Mouse (Mus musculus) heart, embryonic 12.5 days (tissue): ENCODE measurements at regions not wholly inside any gene's neighbourhood (a gene's known extent, or its start where the extent isn't known, plus 50 kb on each side); places are given as distances from the start of the nearest gene placed in this dataset.
A peak's percentile ranks its signal among the peaks of the same experiment; 100 is the strongest.

Source experiments
- ATAC-seq: fragments of 200-750 bp; cut with Nextera tagmentation; 2 replicates; pipeline ENCODE4 v1.8.0; 2017; ENCODE audit warnings: moderate TSS enrichment, moderate library complexity; ENCODE audit not compliant: insufficient number of reproducible peaks, low FRiP score
- H3K27ac ChIP-seq: fragments of 300-500 bp; sonication (generic); 2 replicates; pipeline ENCODE4 v1.5.1; 2016; ENCODE audit warnings: mild to moderate bottlenecking, moderate library complexity; ENCODE audit not compliant: poor library complexity, severe bottlenecking
- H3K27me3 ChIP-seq: fragments of 300-500 bp; sonication (generic); replicated peaks from 2 replicates; pipeline ENCODE4 v1.6.1; 2016; ENCODE audit warnings: mild to moderate bottlenecking, moderate library complexity
- H3K36me3 ChIP-seq: fragments of 300-500 bp; sonication (generic); 2 replicates; pipeline ENCODE4 v1.6.1; 2016; ENCODE audit warnings: mild to moderate bottlenecking, moderate library complexity
- H3K4me1 ChIP-seq: fragments of 300-500 bp; sonication (generic); replicated peaks from 2 replicates; pipeline ENCODE4 v1.6.1; 2016; ENCODE audit warnings: mild to moderate bottlenecking
- H3K4me2 ChIP-seq: fragments of 300-500 bp; sonication (generic); 2 replicates; pipeline ENCODE4 v1.6.1; 2016; ENCODE audit warnings: mild to moderate bottlenecking, moderate library complexity
- H3K4me3 ChIP-seq: fragments of 300-500 bp; sonication (generic); 2 replicates; pipeline ENCODE4 v1.5.1; 2016; ENCODE audit warnings: mild to moderate bottlenecking
- H3K9ac ChIP-seq: fragments of 300-500 bp; sonication (generic); 2 replicates; pipeline ENCODE4 v1.6.1; 2016; ENCODE audit warnings: mild to moderate bottlenecking, moderate library complexity
- H3K9me3 ChIP-seq: fragments of 300-500 bp; sonication (generic); replicated peaks from 2 replicates; pipeline ENCODE4 v1.6.1; 2016; ENCODE audit warnings: mild to moderate bottlenecking, moderate library complexity
- WGBS: fragments of 180-500 bp; shearing (Covaris S2); methylation state at CpG from one replicate; pipeline ENCODE4 v1.1.7; 2016; 5-methylcytosine and 5-hydroxymethylcytosine counted together

DNA sequence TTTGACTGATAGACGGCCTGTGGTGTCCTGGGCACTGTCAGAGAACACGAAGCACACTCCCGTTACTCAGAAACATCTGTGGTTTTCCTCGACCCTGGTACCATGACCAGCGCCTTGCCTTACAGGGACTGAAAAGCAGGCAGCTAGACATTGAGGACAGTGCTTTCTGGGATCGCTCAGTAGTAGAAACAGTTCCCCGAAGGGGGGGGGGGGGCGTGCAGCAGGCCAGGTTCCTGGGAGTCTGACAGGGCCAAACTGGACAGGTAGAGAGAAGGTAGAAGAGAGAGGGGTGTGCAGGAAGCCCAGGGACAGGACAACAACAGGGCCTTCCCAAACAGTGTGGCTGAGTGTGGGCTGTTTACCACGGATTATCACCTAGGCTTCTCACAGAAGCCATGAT is 93.5 kb upstream of the Dio3 start:
- Histone ChIP-seq H3K4me3 (no peak overlapping the region), H3K36me3 (no peaks in the 10 kb centered on the region), H3K9me3 (no peaks in the 10 kb centered on the region), H3K27ac (no peak overlapping the region), H3K4me1 (peaks cover 16% of the 10 kb centered on the region; the same call in 1 of the 2 replicates), H3K9ac (no peak overlapping the region), H3K4me2 (no peak overlapping the region), H3K27me3 (peaks cover 58% of the 10 kb centered on the region)
- ATAC-seq = no peak
- 39% methylated on average over 8 of the region's 9 CpGs for WGBS

DNA sequence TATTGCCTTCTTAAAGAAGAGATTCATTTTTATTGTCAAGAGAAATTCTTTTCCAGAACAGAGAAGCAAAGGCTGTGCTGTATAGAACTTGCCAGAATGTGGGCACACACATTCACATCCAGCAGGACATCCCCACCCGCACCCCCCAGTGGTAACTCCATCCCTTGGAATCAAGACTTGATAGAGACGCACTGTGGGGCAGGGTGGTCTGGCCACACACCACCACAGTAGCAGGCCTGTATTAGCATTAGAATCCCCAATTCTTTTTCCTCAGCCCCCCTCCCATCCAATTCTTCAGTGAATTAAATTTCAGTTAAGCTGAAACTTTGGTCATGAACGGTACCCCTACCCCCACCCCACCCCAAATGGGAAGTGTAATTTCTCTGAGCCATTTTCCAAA is 92.5 kb upstream of the Dio3 start:
- Histone ChIP-seq H3K27me3 (peaks cover 68% of the 10 kb centered on the region), H3K9ac (no peak overlapping the region), H3K4me2 (no peak overlapping the region), H3K4me1 (peaks cover 16% of the 10 kb centered on the region; the same call in 1 of the 2 replicates), H3K9me3 (no peaks in the 10 kb centered on the region), H3K27ac (no peak overlapping the region), H3K36me3 (no peaks in the 10 kb centered on the region), H3K4me3 (no peak overlapping the region)
- 57% methylated on average over 3 of the region's 3 CpGs for WGBS
- no peak for ATAC-seq

DNA sequence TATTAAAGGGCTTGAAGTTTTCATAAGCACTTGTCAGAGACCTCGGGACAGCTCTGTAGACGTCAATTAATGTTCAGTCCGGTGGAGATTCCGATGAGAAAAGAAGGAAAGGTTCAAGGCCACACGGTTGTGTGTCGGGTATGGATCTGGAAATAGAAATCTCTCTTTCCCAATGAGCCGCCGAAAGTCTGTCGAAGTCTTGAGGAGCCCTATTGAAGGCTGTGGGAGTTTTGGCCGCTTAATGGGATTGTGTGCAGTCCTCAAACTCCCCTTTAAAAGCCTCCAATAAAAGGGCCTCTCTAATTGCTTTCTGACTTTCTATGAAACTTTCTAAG is 92.0 kb upstream of the Dio3 start:
- Histone ChIP-seq H3K4me2 (no peak overlapping the region), H3K27ac (no peak overlapping the region), H3K9me3 (no peaks in the 10 kb centered on the region), H3K27me3 (peaks cover 73% of the 10 kb centered on the region), H3K9ac (no peak overlapping the region), H3K36me3 (no peaks in the 10 kb centered on the region), H3K4me3 (no peak overlapping the region), H3K4me1 (peaks cover 16% of the 10 kb centered on the region; the same call in 1 of the 2 replicates)
- 18% methylated on average over 10 of the region's 10 CpGs for WGBS
- ATAC-seq = no peak

DNA sequence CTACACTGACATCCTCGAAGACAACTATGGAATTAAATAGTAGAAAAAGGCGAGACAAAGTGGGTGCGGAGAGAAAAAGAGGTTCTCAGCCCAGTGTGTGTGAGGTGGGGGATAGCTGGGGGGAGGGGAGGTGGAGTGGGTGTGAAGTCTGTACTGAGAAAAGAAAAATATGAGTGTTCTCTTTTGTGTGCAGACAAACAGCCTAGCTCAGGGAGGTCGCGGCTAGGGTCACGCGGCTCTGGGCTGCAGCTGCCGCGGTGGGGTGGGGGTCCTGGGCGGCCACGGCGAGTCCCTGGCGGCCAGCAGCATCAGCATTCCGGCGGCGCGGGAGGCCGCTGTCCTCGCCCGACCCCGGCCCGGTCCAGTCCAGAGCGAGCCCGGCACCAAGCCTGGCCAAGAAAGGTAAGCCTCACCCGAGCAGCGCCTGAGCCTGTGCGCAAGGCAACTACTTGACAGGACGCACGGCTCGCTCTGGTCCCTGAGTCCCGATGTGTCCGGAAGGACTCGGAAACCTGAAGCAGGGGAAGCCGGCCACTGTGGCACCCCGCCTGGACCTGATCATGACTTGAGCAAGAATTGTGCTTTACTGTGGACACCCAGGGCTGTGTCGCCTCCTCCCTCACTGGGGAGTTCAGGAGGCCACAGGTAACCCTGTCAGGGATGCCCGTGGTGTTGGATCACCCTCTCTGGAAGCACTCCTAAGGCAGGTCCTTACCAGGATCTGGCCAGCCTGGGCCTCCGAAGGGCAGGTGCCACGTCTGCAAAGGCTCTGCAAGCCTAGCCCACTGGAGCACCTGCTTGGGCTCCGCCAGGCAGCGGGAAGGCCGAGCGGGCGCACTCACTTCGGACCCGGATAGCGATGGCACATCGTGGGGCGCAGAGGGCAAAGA is 91.4 kb upstream of the Dio3 start:
- no peaks in the 10 kb centered on the region for H3K36me3 ChIP-seq
- peak overlapping the region; percentile 17; the same call in 1 of the 2 replicates for H3K4me2 ChIP-seq
- no peak overlapping the region for H3K27ac ChIP-seq
- H3K9me3 ChIP-seq = no peaks in the 10 kb centered on the region
- WGBS = 2% methylated on average over 49 of the region's 49 CpGs
- peak overlapping the region; percentile 3 for H3K4me3 ChIP-seq
- no peak for ATAC-seq
- H3K9ac ChIP-seq = no peak overlapping the region
- peaks cover 16% of the 10 kb centered on the region; the same call in 1 of the 2 replicates for H3K4me1 ChIP-seq
- H3K27me3 ChIP-seq = peaks cover 78% of the 10 kb centered on the region

DNA sequence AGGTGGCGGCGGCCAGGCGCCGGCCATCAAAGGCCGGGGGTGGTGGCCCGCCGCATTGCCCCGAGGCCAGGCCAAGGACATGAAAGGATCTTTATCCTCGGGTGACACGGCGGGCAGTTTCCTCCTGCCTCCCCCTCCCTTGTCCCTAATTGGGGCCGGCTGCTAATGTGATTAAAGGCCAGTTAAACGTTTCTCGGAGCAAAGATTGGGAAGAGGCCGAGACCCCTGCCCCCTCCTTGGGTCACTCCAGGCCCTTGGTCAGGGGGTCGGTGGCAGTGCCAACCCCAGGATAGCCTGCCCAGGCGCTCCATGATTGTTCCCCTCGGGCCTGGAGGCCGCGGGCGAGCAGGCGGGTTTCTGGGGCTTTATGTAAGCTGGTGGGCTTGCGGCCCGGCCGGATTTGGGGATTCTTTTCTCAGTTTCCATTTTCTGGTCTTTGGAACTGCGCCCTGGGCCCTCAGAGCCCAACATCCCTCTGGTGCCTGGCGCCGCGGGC is 90.7 kb upstream of the Dio3 start:
- WGBS = 2% methylated on average over 29 of the region's 29 CpGs
- Histone ChIP-seq H3K27ac (no peak overlapping the region), H3K9ac (no peak overlapping the region), H3K27me3 (peaks cover 84% of the 10 kb centered on the region), H3K9me3 (no peaks in the 10 kb centered on the region), H3K4me3 (peak overlapping the region; percentile 3), H3K36me3 (no peaks in the 10 kb centered on the region), H3K4me1 (peaks cover 16% of the 10 kb centered on the region; the same call in 1 of the 2 replicates), H3K4me2 (peak overlapping the region; percentile 17; the same call in 1 of the 2 replicates)
- no peak for ATAC-seq

DNA sequence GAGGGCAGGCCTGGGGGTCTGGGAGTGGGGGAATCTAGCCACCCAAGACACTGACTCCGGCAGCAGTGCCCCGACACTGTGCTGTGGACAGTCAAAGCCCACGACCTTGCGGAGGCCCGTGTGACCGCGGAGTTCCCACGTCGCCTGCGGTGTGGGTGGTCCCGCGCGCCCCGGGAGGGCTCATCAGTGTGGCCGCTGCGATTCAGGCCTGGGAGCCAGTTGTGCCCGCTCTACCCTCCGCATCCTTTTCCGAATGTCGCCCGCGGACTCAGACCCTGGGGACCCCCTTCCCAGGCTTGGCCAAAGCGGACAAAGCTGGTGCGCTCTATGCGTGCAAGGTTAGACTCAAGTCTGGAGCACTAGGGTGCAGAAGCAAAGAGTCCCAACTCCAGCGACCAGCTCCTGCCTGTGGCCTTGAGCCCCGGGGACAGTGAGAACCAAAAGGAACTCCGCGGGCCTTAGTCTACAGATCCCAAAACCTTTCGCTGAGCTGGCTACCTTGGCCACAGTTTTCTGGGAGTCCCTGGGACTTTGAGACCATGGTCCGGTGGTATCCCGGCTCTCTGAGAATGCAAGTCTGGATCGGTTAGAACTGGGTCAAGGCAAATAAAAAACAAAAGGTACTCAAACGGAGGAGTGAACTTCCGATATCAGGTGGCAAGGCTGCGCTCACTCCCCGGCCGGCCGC is 90.1 kb upstream of the Dio3 start:
- Histone ChIP-seq H3K9ac (no peak overlapping the region), H3K27ac (no peak overlapping the region), H3K4me2 (peak overlapping the region; percentile 46), H3K27me3 (peaks cover 89% of the 10 kb centered on the region), H3K9me3 (no peaks in the 10 kb centered on the region), H3K4me1 (peaks cover 16% of the 10 kb centered on the region; the same call in 1 of the 2 replicates), H3K36me3 (no peaks in the 10 kb centered on the region), H3K4me3 (peak overlapping the region; percentile 3)
- 2% methylated on average over 39 of the region's 39 CpGs for WGBS
- ATAC-seq = no peak

DNA sequence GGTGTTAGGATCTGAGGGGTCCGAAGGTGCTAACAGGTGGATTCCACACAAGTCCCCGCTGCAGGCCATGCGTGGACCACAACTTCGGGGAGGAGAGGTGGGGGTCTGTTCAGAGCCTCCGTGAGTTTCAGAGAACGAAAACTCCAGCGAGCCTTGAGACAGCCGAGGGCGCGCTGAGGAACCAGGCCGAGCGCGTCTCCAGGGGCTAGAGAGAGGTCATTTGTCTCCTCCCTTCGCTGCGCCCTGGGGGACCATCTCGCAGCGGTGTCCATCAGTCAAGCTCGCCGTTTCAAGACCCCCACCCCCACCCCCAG is 89.6 kb upstream of the Dio3 start:
- Histone ChIP-seq H3K27ac (no peak overlapping the region), H3K27me3 (peaks cover 92% of the 10 kb centered on the region), H3K9me3 (no peaks in the 10 kb centered on the region), H3K9ac (no peak overlapping the region), H3K4me3 (0 out of 2 replicates have a peak overlapping the region, but pooled peaks have one; percentile 3), H3K4me1 (peaks cover 16% of the 10 kb centered on the region; the same call in 1 of the 2 replicates), H3K4me2 (peak overlapping the region; percentile 46), H3K36me3 (no peaks in the 10 kb centered on the region)
- WGBS = 1% methylated on average over 19 of the region's 19 CpGs
- ATAC-seq = no peak

DNA sequence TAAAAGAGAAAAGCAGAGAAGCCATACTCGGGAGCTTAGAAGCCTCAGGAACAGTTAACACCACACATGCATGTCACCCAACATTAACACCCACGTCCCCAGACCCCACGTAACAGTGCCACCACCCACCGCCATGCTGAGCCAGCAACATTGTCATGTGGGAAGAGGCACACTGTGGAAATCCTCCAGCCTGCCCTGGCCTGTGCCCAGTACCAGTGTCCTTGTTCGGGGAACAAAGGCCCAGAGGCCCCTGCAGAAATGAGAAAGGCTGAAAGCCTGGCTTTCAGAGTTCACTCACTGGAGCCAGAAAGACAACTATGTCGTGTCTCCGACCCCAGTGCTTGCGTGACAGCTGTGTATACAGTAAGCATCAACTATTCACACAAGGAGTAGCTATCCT is 86.7 kb upstream of the Dio3 start:
- H3K9ac ChIP-seq = no peak overlapping the region
- no peak for ATAC-seq

DNA sequence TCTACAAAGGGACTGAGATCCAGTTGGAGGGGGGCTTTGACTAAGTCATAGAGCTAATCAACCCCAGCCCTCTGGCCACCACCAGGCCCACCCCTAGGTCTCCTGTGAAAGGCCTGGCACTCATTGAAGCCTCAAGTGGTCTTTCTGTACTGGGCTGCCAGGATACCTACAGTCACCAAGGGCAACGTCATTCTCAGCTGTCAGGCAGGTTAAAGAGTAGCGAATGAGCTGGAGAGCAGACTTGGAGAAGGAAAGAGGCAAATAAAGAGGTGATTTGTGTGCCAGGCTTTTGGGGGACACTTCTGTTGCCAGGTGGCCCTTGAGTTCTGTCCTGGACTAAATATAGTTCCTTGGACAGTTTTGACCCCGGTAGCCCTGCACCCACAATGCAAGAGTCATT is 81.5 kb upstream of the Dio3 start:
- Histone ChIP-seq H3K27ac (no peak overlapping the region), H3K27me3 (peaks cover 31% of the 10 kb centered on the region), H3K9ac (no peak overlapping the region), H3K36me3 (no peaks in the 10 kb centered on the region), H3K4me2 (no peak overlapping the region), H3K9me3 (no peaks in the 10 kb centered on the region), H3K4me3 (no peak overlapping the region), H3K4me1 (no peaks in the 10 kb centered on the region)
- WGBS = 70% methylated on average over 3 of the region's 3 CpGs
- ATAC-seq = no peak

More for the DNA sequence above, 86.7 kb upstream of the Dio3 start:
- Histone ChIP-seq H3K27ac (no peak overlapping the region), H3K36me3 (no peaks in the 10 kb centered on the region), H3K9me3 (no peaks in the 10 kb centered on the region), H3K27me3 (peaks cover 72% of the 10 kb centered on the region), H3K4me2 (no peak overlapping the region), H3K4me1 (peaks cover 16% of the 10 kb centered on the region; the same call in 1 of the 2 replicates), H3K4me3 (no peak overlapping the region)
- 75% methylated on average over 8 of the region's 8 CpGs for WGBS

DNA sequence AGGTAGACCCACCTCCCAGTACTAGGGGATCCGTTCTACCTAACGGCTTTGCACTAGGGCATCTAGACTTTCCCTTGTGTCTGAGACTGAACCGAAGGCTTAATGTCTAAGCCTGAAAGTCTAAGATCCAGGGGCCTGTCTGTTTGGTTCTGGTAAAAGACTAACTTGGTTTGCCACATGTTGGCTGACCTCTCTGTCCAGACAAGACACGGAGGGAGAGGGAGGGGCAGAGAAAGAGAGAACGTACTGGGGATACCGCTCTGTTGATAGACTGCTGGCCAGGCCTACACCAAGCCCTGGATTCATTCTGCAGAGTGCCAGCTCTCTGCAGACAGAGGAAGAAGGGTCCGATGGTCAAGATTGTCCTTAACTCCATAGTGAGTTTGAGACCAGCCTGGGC is 78.4 kb upstream of the Dio3 start:
- H3K9ac ChIP-seq = no peak overlapping the region
- no peak overlapping the region for H3K4me3 ChIP-seq
- H3K4me1 ChIP-seq = no peaks in the 10 kb centered on the region
- peaks cover 10% of the 10 kb centered on the region; the same call in 1 of the 2 replicates for H3K27me3 ChIP-seq
- no peak for ATAC-seq
- H3K4me2 ChIP-seq = no peak overlapping the region
- 79% methylated on average over 7 of the region's 7 CpGs for WGBS
- no peaks in the 10 kb centered on the region for H3K9me3 ChIP-seq
- no peaks in the 10 kb centered on the region for H3K36me3 ChIP-seq
- no peak overlapping the region for H3K27ac ChIP-seq

DNA sequence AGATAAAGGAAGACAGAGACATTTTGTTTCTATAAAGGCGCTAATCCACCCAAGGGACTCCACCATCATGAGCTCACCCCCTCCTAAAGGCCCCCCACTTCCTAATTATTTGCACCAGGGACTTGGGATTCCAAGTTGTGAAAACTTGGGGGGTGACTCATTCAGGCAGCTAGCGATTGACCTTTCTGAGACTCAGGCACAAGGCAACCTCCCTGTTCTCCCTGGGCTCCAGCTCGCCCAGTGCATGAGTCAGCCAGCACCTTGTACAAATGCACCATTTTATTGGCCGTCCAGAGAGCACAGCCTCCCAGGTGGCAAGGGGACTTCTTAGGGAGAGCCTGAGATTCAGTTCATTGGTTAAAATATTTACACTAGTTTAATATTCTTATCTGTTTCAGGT is 78.0 kb upstream of the Dio3 start:
- Histone ChIP-seq H3K4me2 (no peak overlapping the region), H3K4me3 (no peak overlapping the region), H3K9me3 (no peaks in the 10 kb centered on the region), H3K36me3 (no peaks in the 10 kb centered on the region), H3K9ac (no peak overlapping the region), H3K27me3 (peaks cover 10% of the 10 kb centered on the region), H3K27ac (no peak overlapping the region), H3K4me1 (no peaks in the 10 kb centered on the region)
- ATAC-seq = no peak
- WGBS = 74% methylated on average over 4 of the region's 4 CpGs
